Mouse (Mus musculus): ENCODE measurements around the gene Pacsin2. TPM values are rescaled to one million over a fixed set of nuclear protein-coding genes. Genes with fewer than 3 reads are reported as not detected.
A peak's percentile ranks its signal among the peaks of the same experiment; 100 is the strongest.
"Not testable (repeated sequence)": the region's sequence is repeated elsewhere in the genome, so short reads cannot be mapped to it uniquely, and the experiment has no call there.

Gene Pacsin2
- polyA plus RNA-seq, 1 experiment: not detected

- Histone ChIP-seq H3K4me1 (ENCODE audit: control insufficient read depth, insufficient read depth, low read length) (peaks cover 32% of the 10 kb centered on the region), H3K4me3 (ENCODE audit: insufficient read depth, low read depth, low read length) (no peak overlapping the region), H3K27ac (ENCODE audit: insufficient read depth, low read depth, low read length) (no peak overlapping the region)
- 84% methylated on average over 8 of the region's 8 CpGs for WGBS
- TF ChIP-seq POLR2A (IDR thresholded peaks at IDR 0.05; ENCODE audit: insufficient read depth, low read depth, low read length) (no peak), CTCF (IDR thresholded peaks at IDR 0.05; ENCODE audit: insufficient read depth, low read depth, low read length) (no peak)
These were observed 6.0 kb upstream of the Pacsin2 start for GRCm38 (mm10) chr15:83470443-83470842.

GRCm38 (mm10) chr15:83469279-83469821 lies 4.9 kb upstream of the Pacsin2 start:
- Histone ChIP-seq H3K27ac (ENCODE audit: insufficient read depth, low read depth, low read length) (no peak overlapping the region), H3K4me3 (ENCODE audit: insufficient read depth, low read depth, low read length) (no peak overlapping the region), H3K4me1 (ENCODE audit: control insufficient read depth, insufficient read depth, low read length) (peaks cover 26% of the 10 kb centered on the region)
- 77% methylated on average over 6 of the region's 6 CpGs for WGBS
- TF ChIP-seq CTCF (IDR thresholded peaks at IDR 0.05; ENCODE audit: insufficient read depth, low read depth, low read length): no peak
- no peak for TF ChIP-seq POLR2A (IDR thresholded peaks at IDR 0.05; ENCODE audit: insufficient read depth, low read depth, low read length)

GRCm38 (mm10) chr15:83467232-83467966 lies 3.0 kb upstream of the Pacsin2 start:
- 88% methylated on average over 9 of the region's 9 CpGs for WGBS
- TF ChIP-seq POLR2A (IDR thresholded peaks at IDR 0.05; ENCODE audit: insufficient read depth, low read depth, low read length) (no peak), CTCF (IDR thresholded peaks at IDR 0.05; ENCODE audit: insufficient read depth, low read depth, low read length) (no peak)
- no peak overlapping the region for H3K27ac ChIP-seq (ENCODE audit: insufficient read depth, low read depth, low read length)
- H3K4me3 ChIP-seq (ENCODE audit: insufficient read depth, low read depth, low read length): no peak overlapping the region
- peaks cover 29% of the 10 kb centered on the region for H3K4me1 ChIP-seq (ENCODE audit: control insufficient read depth, insufficient read depth, low read length)

GRCm38 (mm10) chr15:83466331-83466730 lies 1.9 kb upstream of the Pacsin2 start:
- Histone ChIP-seq H3K27ac (ENCODE audit: insufficient read depth, low read depth, low read length) (no peak overlapping the region), H3K4me3 (ENCODE audit: insufficient read depth, low read depth, low read length) (no peak overlapping the region), H3K4me1 (ENCODE audit: control insufficient read depth, insufficient read depth, low read length) (peaks cover 26% of the 10 kb centered on the region)
- TF ChIP-seq POLR2A (IDR thresholded peaks at IDR 0.05; ENCODE audit: insufficient read depth, low read depth, low read length): no peak
- TF ChIP-seq CTCF (IDR thresholded peaks at IDR 0.05; ENCODE audit: insufficient read depth, low read depth, low read length): no peak
- 81% methylated on average over 4 of the region's 4 CpGs for WGBS

GRCm38 (mm10) chr15:83464905-83465650 lies 672 bp upstream of the Pacsin2 start:
- TF ChIP-seq CTCF (IDR thresholded peaks at IDR 0.05; ENCODE audit: insufficient read depth, low read depth, low read length): no peak
- no peak for TF ChIP-seq POLR2A (IDR thresholded peaks at IDR 0.05; ENCODE audit: insufficient read depth, low read depth, low read length)
- Histone ChIP-seq H3K27ac (ENCODE audit: insufficient read depth, low read depth, low read length) (no peak overlapping the region), H3K4me1 (ENCODE audit: control insufficient read depth, insufficient read depth, low read length) (peaks cover 21% of the 10 kb centered on the region), H3K4me3 (ENCODE audit: insufficient read depth, low read depth, low read length) (peak overlapping the region; percentile 61; the same call in 1 of the 2 replicates)
- WGBS: 76% methylated on average over 19 of the region's 19 CpGs

GRCm38 (mm10) chr15:83463369-83464082 lies 880 bp downstream of the Pacsin2 start:
- TF ChIP-seq POLR2A (IDR thresholded peaks at IDR 0.05; ENCODE audit: insufficient read depth, low read depth, low read length) (no peak), CTCF (IDR thresholded peaks at IDR 0.05; ENCODE audit: insufficient read depth, low read depth, low read length) (no peak)
- Histone ChIP-seq H3K4me3 (ENCODE audit: insufficient read depth, low read depth, low read length) (peak overlapping the region; percentile 61), H3K27ac (ENCODE audit: insufficient read depth, low read depth, low read length) (peak overlapping the region; percentile 10; the same call in 1 of the 2 replicates), H3K4me1 (ENCODE audit: control insufficient read depth, insufficient read depth, low read length) (peaks cover 13% of the 10 kb centered on the region)
- whole genome bisulfite sequencing: 9% methylated on average over 17 of the region's 17 CpGs

- H3K4me1 ChIP-seq (ENCODE audit: control insufficient read depth, insufficient read depth, low read length): peaks cover 13% of the 10 kb centered on the region
- H3K27ac ChIP-seq (ENCODE audit: insufficient read depth, low read depth, low read length); H3K4me3 ChIP-seq (ENCODE audit: insufficient read depth, low read depth, low read length): not testable (repeated sequence)
- WGBS: 95% methylated on average over 8 of the region's 8 CpGs
These were observed 2.1 kb downstream of the Pacsin2 start for GRCm38 (mm10) chr15:83462349-83462748.

- WGBS: 83% methylated on average over 3 of the region's 3 CpGs
- TF ChIP-seq POLR2A (IDR thresholded peaks at IDR 0.05; ENCODE audit: insufficient read depth, low read depth, low read length): no peak
- no peak for TF ChIP-seq CTCF (IDR thresholded peaks at IDR 0.05; ENCODE audit: insufficient read depth, low read depth, low read length)
These were observed 3.5 kb downstream of the Pacsin2 start for GRCm38 (mm10) chr15:83460891-83461290.

More at GRCm38 (mm10) chr15:83460891-83461290, 3.5 kb downstream of the Pacsin2 start:
- no peak overlapping the region for H3K4me3 ChIP-seq (ENCODE audit: insufficient read depth, low read depth, low read length)
- H3K4me1 ChIP-seq (ENCODE audit: control insufficient read depth, insufficient read depth, low read length): peaks cover 13% of the 10 kb centered on the region
- H3K27ac ChIP-seq (ENCODE audit: insufficient read depth, low read depth, low read length): no peak overlapping the region

All from olfactory bulb, adult 2 months (tissue).